Mouse (Mus musculus) neural tube, embryonic 12.5 days (tissue): ENCODE results near the gene Abcb1b. TPM values are rescaled to one million over a fixed set of nuclear protein-coding genes. Genes with fewer than 3 reads are reported as not detected.

Experiments used
- ATAC-seq: fragments of 200-750 bp; cut with Nextera tagmentation; 2 replicates; pipeline ENCODE4 v1.8.0; 2017; ENCODE audit warnings: low read depth, mild to moderate bottlenecking, moderate TSS enrichment, moderate library complexity; ENCODE audit not compliant: low FRiP score
- H3K27ac ChIP-seq: fragments of 300-500 bp; sonication (generic); 2 replicates; pipeline ENCODE4 v1.5.1; 2016
- H3K27me3 ChIP-seq: fragments of 300-500 bp; sonication (generic); replicated peaks from 2 replicates; pipeline ENCODE4 v1.6.1; 2016; ENCODE audit warnings: mild to moderate bottlenecking
- H3K36me3 ChIP-seq: fragments of 300-500 bp; sonication (generic); 2 replicates; pipeline ENCODE4 v1.6.1; 2016; ENCODE audit warnings: mild to moderate bottlenecking
- H3K4me1 ChIP-seq: fragments of 300-500 bp; sonication (generic); 2 replicates; pipeline ENCODE4 v1.6.1; 2016
- H3K4me2 ChIP-seq: fragments of 300-500 bp; sonication (generic); replicated peaks from 2 replicates; pipeline ENCODE4 v1.6.1; 2016; ENCODE audit warnings: mild to moderate bottlenecking
- H3K4me3 ChIP-seq: fragments of 300-500 bp; sonication (generic); 2 replicates; pipeline ENCODE4 v1.5.1; 2016
- H3K9ac ChIP-seq: fragments of 300-500 bp; sonication (generic); 2 replicates; pipeline ENCODE4 v1.6.1; 2016; ENCODE audit warnings: mild to moderate bottlenecking
- H3K9me3 ChIP-seq: fragments of 300-500 bp; sonication (generic); 2 replicates; pipeline ENCODE4 v1.6.1; 2016; ENCODE audit warnings: mild to moderate bottlenecking
- WGBS: fragments of 180-500 bp; shearing (Covaris S2); methylation state at CpG from one replicate; pipeline ENCODE4 v1.1.7; 2016; 5-methylcytosine and 5-hydroxymethylcytosine counted together
- polyA plus RNA-seq: library from polyadenylated mRNA; unstranded; fragments of >200 nt; fragmentation: Nextera tagmentation; extraction: Ambion mirVana; gene quantifications from 2 replicates; pipeline ENCODE4 v1.2.1, GENCODE M21; 2016

Abcb1b gene
- polyA plus RNA-seq, 1 experiment from 2014 or later: 0.89 TPM

GRCm38 (mm10) chr5:8904539-8904938 lies 106.6 kb downstream of the Abcb1b start:
- H3K4me1 ChIP-seq: no peaks in the 10 kb centered on the region
- 32% methylated on average over 6 of the region's 6 CpGs for WGBS
- no peak overlapping the region for H3K27ac ChIP-seq
- no peak overlapping the region for H3K9ac ChIP-seq
- H3K4me3 ChIP-seq: no peak overlapping the region
- 0 out of 2 replicates have a peak, but pooled peaks have one; percentile 33 for ATAC-seq
- no peaks in the 10 kb centered on the region for H3K27me3 ChIP-seq
- H3K4me2 ChIP-seq: no peak overlapping the region
- H3K36me3 ChIP-seq: no peaks in the 10 kb centered on the region
- no peaks in the 10 kb centered on the region for H3K9me3 ChIP-seq

GRCm38 (mm10) chr5:8911567-8912198 lies 113.7 kb downstream of the Abcb1b start:
- WGBS: 82% methylated on average over 8 of the region's 8 CpGs

More at GRCm38 (mm10) chr5:8911567-8912198, 113.7 kb downstream of the Abcb1b start:
- H3K9ac ChIP-seq: no peak overlapping the region
- H3K4me3 ChIP-seq: no peak overlapping the region
- no peak for ATAC-seq
- H3K27me3 ChIP-seq: no peaks in the 10 kb centered on the region
- no peaks in the 10 kb centered on the region for H3K4me1 ChIP-seq
- H3K4me2 ChIP-seq: no peak overlapping the region
- no peak overlapping the region for H3K27ac ChIP-seq
- H3K9me3 ChIP-seq: no peaks in the 10 kb centered on the region
- no peaks in the 10 kb centered on the region for H3K36me3 ChIP-seq

Other genes with a start within 250 kb of the Abcb1b start
- gene Rundc3b, start 175.2 kb upstream of the Abcb1b start, polyA plus RNA-seq: 25.9 and 30.2 TPM in 2 replicates
- 0.86 and 1.1 TPM in 2 replicates for gene Abcb1a, start 138.1 kb upstream of the Abcb1b start, polyA plus RNA-seq
- gene Abcb4, start 95.6 kb downstream of the Abcb1b start, polyA plus RNA-seq: 0.98 and 1.0 TPM in 2 replicates
- 28.1 and 33.1 TPM in 2 replicates for gene Crot, start 199.2 kb downstream of the Abcb1b start, polyA plus RNA-seq